Mouse (Mus musculus) lung, postnatal 25 days (tissue): ENCODE measurements around the gene Fam189a1.

Experiments used
- DNase-seq: peaks from one replicate; pipeline ENCODE4 v3.0.0; 2022; ENCODE audit warnings: low spot score

The Fam189a1 gene

DNA sequence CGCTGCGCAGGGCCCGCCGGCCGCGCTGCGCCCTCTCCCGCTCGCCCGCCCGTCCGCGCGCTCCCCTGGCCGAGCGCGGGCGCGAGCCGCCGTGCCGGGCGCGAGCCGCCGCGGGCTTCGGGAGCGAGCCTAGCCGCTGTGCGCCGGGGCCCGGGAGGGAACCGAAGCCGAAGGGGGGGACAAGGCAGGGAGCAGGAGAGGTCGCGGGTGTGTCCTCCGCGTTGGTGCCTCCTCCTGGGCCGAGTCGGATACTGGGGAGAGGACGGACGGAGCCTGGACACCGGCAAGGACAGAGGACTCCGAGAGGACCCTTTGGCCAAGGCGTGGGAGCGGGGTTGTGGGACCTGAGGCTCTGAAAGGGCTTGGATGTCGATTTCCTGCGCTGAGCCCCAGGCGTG is at the start of gene Fam189a1:
Fam189a1 (minus strand) TSS at position 57 of the 398 bp plus-strand sequence.
- no peak for DNase-seq

GRCm38 (mm10) chr7:65206021-65206420 is 49.7 kb upstream of the Fam189a1 start:
- no peak for DNase-seq

DNA sequence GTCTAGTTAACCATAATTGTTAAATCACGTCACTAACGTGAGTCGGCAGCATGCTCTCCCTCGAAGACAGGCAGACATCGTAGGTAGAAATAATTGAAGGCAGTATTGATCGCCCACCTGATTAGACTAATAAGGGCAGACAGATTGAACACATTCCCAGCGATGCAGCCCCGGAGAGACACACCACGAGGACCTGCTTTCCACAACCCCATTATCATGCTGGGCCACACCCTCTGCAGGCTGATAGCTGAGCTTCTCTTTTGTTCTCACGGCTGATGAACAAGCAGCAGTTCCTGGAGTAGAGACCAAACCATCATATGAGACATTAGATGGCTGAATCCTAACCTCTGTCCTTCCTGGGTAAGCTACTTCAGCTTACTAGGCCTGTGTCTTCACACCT is 46.3 kb upstream of the Fam189a1 start:
- DNase-seq = no peak

DNA sequence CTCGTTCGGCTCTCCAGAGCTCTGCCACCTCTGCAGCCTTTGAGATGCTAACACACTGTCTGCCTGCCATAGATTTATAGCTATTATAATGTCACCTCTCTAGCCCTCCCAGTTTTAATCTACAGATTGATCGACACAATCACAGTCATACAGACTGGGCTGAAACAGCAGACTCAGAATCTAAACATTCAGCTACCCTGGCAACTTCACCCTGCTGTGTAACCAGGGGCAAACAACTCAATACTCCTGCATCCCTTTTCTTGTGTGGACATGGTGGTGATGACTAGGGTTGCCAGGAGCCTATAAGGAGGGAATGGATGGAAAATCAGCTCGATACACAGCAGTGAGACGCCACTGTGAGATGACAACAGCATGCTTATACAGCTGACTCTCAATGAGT is 24.3 kb upstream of the Fam189a1 start:
- DNase-seq = no peak

- DNase-seq = no peak
These were observed 14.4 kb upstream of the Fam189a1 start for GRCm38 (mm10) chr7:65170762-65171161.

DNA sequence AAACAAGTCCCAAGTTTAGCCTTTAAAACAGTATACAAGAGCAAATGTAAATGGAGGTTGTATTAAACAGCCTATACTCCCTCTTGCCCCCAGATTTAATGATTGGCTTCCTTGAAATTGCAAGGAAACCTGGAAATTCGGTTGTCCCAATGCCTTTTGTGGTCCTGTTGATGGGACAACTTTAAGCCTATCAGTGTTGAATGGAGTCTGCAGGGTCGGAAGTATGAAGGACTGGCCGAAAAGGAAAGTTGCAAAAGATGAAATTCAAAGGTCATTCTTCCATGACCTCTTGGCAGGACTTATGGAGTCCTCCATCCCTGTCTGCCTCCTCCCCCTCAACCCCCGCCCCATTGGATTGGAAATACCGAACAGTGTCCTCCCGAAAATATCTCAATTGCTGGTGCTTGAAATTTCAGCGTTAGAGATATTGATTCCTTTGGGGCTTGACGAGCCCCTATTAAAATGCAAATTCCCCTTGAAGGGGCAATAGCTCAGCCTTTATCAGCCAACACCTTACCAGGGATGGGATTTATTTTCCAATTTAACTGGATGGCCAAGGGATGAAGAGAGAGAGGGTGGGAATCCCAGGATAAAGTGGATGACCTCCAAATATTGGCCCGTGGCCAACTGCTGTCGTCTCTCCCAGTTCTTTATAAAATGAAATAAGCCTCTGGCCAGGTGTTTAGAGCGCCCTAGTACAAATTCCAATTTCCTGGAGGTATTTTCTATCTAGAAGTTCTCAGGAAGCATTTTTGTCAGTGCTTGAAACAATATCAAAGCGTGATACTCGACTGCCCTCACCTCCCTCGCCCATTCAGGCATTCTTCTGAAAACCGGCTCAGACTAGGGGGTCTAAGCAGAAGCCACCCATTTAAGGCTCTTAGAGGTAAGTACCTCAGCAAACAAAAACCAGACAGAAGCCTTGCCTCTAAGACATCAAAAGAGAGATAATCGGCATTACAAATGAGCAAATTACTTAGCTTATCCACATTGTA is 958 bp upstream of the Fam189a1 start:
- no peak for DNase-seq

DNA sequence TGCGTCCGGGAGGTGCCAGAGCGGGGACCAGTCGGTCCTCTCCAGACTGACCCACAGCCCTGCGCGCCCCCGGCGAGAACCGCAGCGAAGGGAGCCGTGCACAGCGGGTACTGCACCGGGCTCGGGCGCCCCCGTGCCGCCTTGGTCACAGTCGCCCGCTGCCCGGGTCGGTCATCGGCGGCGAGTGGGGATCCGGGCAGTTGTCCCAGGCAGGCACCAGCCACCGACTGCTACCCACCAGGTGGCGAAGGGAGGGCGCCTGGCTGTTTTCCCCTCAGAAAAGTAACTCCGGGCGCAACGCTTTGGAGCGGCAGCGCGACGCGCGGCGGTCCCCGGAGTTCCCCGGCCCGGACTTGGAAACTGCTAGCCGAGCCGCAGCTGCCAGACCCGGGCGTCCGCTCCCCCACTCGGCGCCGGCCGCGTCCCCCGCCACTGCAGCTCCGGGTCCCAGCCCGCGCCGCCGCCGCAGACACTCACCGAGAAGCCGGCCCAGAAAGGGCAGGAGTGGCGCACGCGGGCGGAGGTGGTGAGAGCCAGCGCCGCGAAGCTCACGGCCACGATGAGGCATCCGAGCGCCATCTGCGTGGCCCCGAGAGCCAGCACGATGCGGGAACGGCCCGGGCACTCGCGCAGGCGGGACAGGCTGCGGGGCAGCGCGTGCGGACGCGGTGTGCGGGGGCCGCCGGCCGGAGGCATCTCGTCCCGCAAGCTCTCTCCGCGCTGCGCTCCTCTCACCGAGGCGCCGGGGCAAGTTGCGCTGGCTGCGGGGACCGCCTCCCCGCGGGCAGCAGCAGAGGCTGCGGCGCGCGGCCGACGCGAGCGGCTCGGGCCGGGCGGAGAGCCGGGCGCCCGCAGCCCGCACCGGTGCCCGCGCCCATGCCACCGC is 499 bp downstream of the Fam189a1 start:
- DNase-seq = no peak

DNA sequence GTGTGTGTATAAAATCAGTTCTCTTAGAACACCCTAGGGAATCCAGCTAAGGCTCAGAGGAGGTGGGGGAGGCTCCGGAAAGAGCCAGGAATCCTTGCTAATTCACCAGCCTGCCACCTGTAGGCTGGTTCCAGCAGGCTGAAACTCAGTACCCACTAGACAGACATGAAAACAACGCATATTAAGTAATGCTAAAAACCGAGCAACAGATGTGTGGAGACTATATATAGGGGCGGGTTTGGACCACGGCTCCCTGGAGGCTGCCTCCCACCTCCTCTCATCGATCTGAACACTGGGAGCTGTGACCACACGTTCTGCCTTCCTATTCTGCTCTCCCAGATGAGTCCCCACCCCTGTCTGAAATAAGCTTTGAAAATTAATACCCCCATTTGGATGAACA is 1.8 kb downstream of the Fam189a1 start:
- no peak for DNase-seq

GRCm38 (mm10) chr7:65153846-65154245 is 2.5 kb downstream of the Fam189a1 start:
- no peak for DNase-seq

DNA sequence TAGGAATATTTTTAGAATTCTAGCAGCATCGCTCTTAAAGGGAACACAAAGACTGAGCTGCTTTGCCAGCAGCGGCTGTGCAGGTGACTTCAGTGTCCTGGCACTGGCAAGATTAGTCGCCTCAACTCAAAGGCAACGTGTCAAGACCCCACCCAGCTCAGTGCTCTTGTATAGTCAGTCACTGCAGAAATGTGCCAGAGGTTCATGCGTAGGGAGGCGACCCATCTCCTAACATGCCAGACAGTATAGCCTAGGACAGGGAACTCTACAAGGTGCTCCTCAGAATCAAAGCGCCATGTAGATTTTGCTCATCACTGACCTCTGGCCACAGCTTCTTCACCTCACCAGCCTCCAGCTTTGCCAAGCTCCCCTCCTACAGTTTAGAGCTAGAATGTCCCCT is 4.8 kb downstream of the Fam189a1 start:
- no peak for DNase-seq

GRCm38 (mm10) chr7:65149040-65149439 is 7.3 kb downstream of the Fam189a1 start:
- DNase-seq = no peak

DNA sequence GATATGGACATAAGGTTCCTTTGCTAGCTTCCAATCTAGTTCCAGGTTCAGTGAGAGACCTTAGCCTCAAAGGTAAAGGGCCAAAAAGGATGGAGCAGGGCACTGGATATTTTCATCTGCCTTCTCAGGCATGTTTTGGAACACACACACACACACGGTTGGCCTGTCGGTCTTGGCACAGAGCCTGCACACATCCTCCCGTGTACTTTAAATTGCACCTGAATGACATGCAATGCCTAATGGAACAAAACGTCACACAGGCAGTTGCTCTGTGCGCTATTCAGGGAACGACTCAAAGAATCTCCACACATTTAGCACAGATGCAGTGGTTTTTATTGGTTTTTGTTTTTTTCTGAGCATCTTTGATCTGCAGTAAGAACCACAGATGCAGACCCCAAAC is 11.5 kb downstream of the Fam189a1 start:
- DNase-seq = no peak

GRCm38 (mm10) chr7:65141907-65142698 is 14.3 kb downstream of the Fam189a1 start:
- no peak for DNase-seq

- DNase-seq = no peak
These were observed 15.5 kb downstream of the Fam189a1 start for GRCm38 (mm10) chr7:65140832-65141231.

DNA sequence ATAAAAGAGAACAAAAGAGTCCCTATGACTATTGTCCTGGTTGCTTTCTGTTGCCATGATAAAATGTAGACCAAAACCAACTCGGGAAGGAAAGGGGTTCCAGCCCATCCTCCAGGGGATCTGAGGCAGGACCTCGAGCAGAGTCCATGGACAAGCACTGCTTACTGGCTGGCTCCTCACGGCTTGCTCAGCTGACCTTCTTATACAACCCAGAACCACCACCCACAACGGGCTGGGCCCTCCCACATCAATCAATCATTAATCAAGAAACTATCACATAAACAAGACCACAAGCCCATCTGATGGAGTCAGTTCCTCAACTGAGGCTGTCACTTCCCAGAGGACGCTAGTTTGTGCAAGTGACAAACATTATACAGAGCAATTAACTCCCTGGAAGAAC is 16.3 kb downstream of the Fam189a1 start:
- DNase-seq = no peak

DNA sequence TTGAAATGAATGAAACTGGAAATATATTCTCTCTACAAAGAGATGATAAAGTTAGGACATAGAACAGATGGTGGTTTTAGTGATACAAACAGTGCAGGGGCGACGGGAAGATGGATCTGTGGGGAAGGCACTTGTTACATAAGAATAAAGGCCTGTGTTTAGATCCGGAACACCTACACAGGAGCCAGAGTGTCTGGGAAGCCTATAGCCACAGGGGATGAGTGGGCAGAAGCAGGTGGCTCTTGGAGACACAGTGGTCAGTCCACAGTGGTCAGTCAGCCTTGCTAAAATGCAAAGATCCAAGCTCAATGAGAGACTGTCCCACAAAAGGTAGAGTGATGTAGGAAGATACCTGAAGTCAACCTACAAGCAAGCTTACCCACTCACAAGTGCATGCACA is 32.6 kb downstream of the Fam189a1 start:
- DNase-seq = no peak

- no peak for DNase-seq
These were observed 39.5 kb downstream of the Fam189a1 start for GRCm38 (mm10) chr7:65116903-65117302.

DNA sequence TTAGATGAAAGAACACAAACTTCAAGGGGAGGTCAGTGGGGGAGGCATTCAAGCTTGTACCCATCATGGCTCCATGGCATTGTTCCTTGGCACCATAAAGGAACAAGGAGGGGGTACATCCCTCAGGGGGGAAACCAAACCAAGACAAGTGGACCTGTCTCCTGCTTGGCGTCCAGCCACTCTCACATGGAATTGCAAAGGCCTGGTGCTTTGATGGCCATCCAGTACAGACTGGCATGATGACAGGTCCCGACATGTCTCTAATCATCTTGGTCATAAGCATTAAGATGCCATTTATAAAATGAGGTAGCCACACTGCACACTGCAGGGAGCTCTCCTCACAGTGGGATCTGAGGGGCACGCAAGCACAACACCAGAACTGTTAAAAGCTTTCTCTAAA is 41.0 kb downstream of the Fam189a1 start:
- no peak for DNase-seq

GRCm38 (mm10) chr7:65111664-65112063 is 44.7 kb downstream of the Fam189a1 start:
- no peak for DNase-seq

DNA sequence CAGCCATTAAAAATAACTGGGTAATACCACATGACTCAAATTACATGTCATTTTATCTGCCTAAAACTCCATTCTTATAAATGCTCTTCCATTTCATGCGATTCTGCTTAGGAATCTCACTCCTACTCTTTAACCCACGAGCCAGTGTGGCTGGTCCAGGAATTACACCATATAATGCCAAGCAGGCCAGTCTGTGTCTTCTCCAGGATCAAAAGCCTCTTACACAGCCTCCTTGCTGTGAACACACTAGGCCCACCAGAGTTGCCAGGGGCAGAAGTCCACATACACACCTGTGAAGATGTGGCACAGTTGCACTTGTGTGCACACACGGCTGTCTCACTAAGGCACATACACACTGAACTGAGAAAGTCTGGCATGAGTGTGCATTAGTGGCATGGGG is 50.8 kb downstream of the Fam189a1 start:
- no peak for DNase-seq

GRCm38 (mm10) chr7:65105097-65105467 is 51.3 kb downstream of the Fam189a1 start:
- no peak for DNase-seq
